Mouse (Mus musculus) G1E (cell line): ENCODE data around the gene Pawr.

Experiments
- CTCF ChIP-seq: IDR thresholded peaks from 2 replicates; pipeline ENCODE4 v1.5.1; 2012; ENCODE audit warnings: low read depth, low read length, inconsistent platforms, mixed read lengths
- GATA1 ChIP-seq: IDR thresholded peaks from 2 replicates; pipeline ENCODE4 v1.6.1; 2012; ENCODE audit warnings: borderline replicate concordance, low read length, inconsistent platforms, mixed read lengths
- TAL1 ChIP-seq: conservative IDR thresholded peaks from 2 replicates; pipeline ENCODE4 v1.6.1; 2012; ENCODE audit warnings: low read depth, low read length, inconsistent platforms, mixed read lengths

GRCm38 (mm10) chr10:108378062-108378461 lies 46.1 kb downstream of the Pawr start:
- TF ChIP-seq CTCF: no peak
- no peak for TF ChIP-seq GATA1
- TF ChIP-seq TAL1: no peak
